Mouse (Mus musculus): ENCODE data around the gene Cntd1. TPM values are rescaled to one million over a fixed set of nuclear protein-coding genes. Genes with fewer than 3 reads are reported as not detected.

Gene Cntd1
- polyA plus RNA-seq (2014; fragmentation: Illumina TruSeq; extraction: RNeasy Lipid Tissue Mini Kit (QIAGEN cat#74804); ENCODE audit: low read depth, low replicate concordance), result 3.1 TPM

GRCm38 (mm10) chr11:101278223-101279192, at the start of gene Cntd1, which contains the start of gene Coa3:
Gene Cntd1 (plus strand): TSS chr11:101279012.
Gene Coa3 (minus strand): TSS chr11:101279114.

GRCm38 (mm10) chr11:101245855-101246701, 32.7 kb upstream of the Cntd1 start, which contains the start of gene Ramp2:
Gene Ramp2 (plus strand): TSS chr11:101246028.

GRCm38 (mm10) chr11:101253613-101254389, 25.0 kb upstream of the Cntd1 start, which contains the start of gene Vps25:
Gene Vps25 (plus strand): TSS chr11:101253707.

GRCm38 (mm10) chr11:101259948-101260825, 18.6 kb upstream of the Cntd1 start, which contains the start of gene Wnk4:
Gene Wnk4 (plus strand): TSS chr11:101260567.

GRCm38 (mm10) chr11:101302004-101302798, 23.4 kb downstream of the Cntd1 start, which contains the start of gene Becn1:
Gene Becn1 (minus strand): TSS chr11:101302286.

GRCm38 (mm10) chr11:101315665-101316500, 37.1 kb downstream of the Cntd1 start, which contains the start of gene Psme3:
Gene Psme3 (plus strand): TSS chr11:101316213.

GRCm38 (mm10) chr11:101324763-101325162, 46.0 kb downstream of the Cntd1 start, which contains the start of gene Aoc2:
Gene Aoc2 (plus strand): TSS chr11:101325063.

GRCm38 (mm10) chr11:101330371-101330924, 51.6 kb downstream of the Cntd1 start, which contains the start of gene Aoc3:
Gene Aoc3 (plus strand): TSS chr11:101330605.

Other genes starting within 250 kb of the Cntd1 start
- gene Naglu, start 209.0 kb upstream of the Cntd1 start, polyA plus RNA-seq (2014; fragmentation: Illumina TruSeq; extraction: RNeasy Lipid Tissue Mini Kit (QIAGEN cat#74804); ENCODE audit: low read depth, low replicate concordance), result 34.9 TPM
- gene Hsd17b1, start 200.6 kb upstream of the Cntd1 start, polyA plus RNA-seq (2014; fragmentation: Illumina TruSeq; extraction: RNeasy Lipid Tissue Mini Kit (QIAGEN cat#74804); ENCODE audit: low read depth, low replicate concordance), result 0.62 TPM
- 35.8 TPM for gene Coasy, start 196.4 kb upstream of the Cntd1 start, polyA plus RNA-seq (2014; fragmentation: Illumina TruSeq; extraction: RNeasy Lipid Tissue Mini Kit (QIAGEN cat#74804); ENCODE audit: low read depth, low replicate concordance)
- gene Mlx, start 191.7 kb upstream of the Cntd1 start, polyA plus RNA-seq (2014; fragmentation: Illumina TruSeq; extraction: RNeasy Lipid Tissue Mini Kit (QIAGEN cat#74804); ENCODE audit: low read depth, low replicate concordance), result 33.4 TPM
- gene Psmc3ip, start 183.6 kb upstream of the Cntd1 start, polyA plus RNA-seq (2014; fragmentation: Illumina TruSeq; extraction: RNeasy Lipid Tissue Mini Kit (QIAGEN cat#74804); ENCODE audit: low read depth, low replicate concordance), result 8.3 TPM
- 45.6 TPM for gene Retreg3, start 159.1 kb upstream of the Cntd1 start, polyA plus RNA-seq (2014; fragmentation: Illumina TruSeq; extraction: RNeasy Lipid Tissue Mini Kit (QIAGEN cat#74804); ENCODE audit: low read depth, low replicate concordance)
- 22.4 TPM for gene Tubg1, start 159.1 kb upstream of the Cntd1 start, polyA plus RNA-seq (2014; fragmentation: Illumina TruSeq; extraction: RNeasy Lipid Tissue Mini Kit (QIAGEN cat#74804); ENCODE audit: low read depth, low replicate concordance)
- gene Tubg2, start 123.1 kb upstream of the Cntd1 start, polyA plus RNA-seq (2014; fragmentation: Illumina TruSeq; extraction: RNeasy Lipid Tissue Mini Kit (QIAGEN cat#74804); ENCODE audit: low read depth, low replicate concordance), result 2.4 TPM
- 3.5 TPM for gene Cntnap1, start 108.5 kb upstream of the Cntd1 start, polyA plus RNA-seq (2014; fragmentation: Illumina TruSeq; extraction: RNeasy Lipid Tissue Mini Kit (QIAGEN cat#74804); ENCODE audit: low read depth, low replicate concordance)
- gene Plekhh3, start 107.7 kb upstream of the Cntd1 start, polyA plus RNA-seq (2014; fragmentation: Illumina TruSeq; extraction: RNeasy Lipid Tissue Mini Kit (QIAGEN cat#74804); ENCODE audit: low read depth, low replicate concordance), result 10.9 TPM
- gene Ccr10, start 103.6 kb upstream of the Cntd1 start, polyA plus RNA-seq (2014; fragmentation: Illumina TruSeq; extraction: RNeasy Lipid Tissue Mini Kit (QIAGEN cat#74804); ENCODE audit: low read depth, low replicate concordance), result not detected
- gene Ezh1, start 52.5 kb upstream of the Cntd1 start, polyA plus RNA-seq (2014; fragmentation: Illumina TruSeq; extraction: RNeasy Lipid Tissue Mini Kit (QIAGEN cat#74804); ENCODE audit: low read depth, low replicate concordance), result 45.0 TPM
- gene Ramp2, start 33.0 kb upstream of the Cntd1 start, polyA plus RNA-seq (2014; fragmentation: Illumina TruSeq; extraction: RNeasy Lipid Tissue Mini Kit (QIAGEN cat#74804); ENCODE audit: low read depth, low replicate concordance), result 44.1 TPM
- gene Vps25, start 25.3 kb upstream of the Cntd1 start, polyA plus RNA-seq (2014; fragmentation: Illumina TruSeq; extraction: RNeasy Lipid Tissue Mini Kit (QIAGEN cat#74804); ENCODE audit: low read depth, low replicate concordance), result 145 TPM
- gene Wnk4, start 18.4 kb upstream of the Cntd1 start, polyA plus RNA-seq (2014; fragmentation: Illumina TruSeq; extraction: RNeasy Lipid Tissue Mini Kit (QIAGEN cat#74804); ENCODE audit: low read depth, low replicate concordance), result 14.0 TPM
- 114 TPM for gene Coa3, start 102 bp downstream of the Cntd1 start, polyA plus RNA-seq (2014; fragmentation: Illumina TruSeq; extraction: RNeasy Lipid Tissue Mini Kit (QIAGEN cat#74804); ENCODE audit: low read depth, low replicate concordance)
- gene Becn1, start 23.3 kb downstream of the Cntd1 start, polyA plus RNA-seq (2014; fragmentation: Illumina TruSeq; extraction: RNeasy Lipid Tissue Mini Kit (QIAGEN cat#74804); ENCODE audit: low read depth, low replicate concordance), result 151 TPM
- gene Psme3, start 37.2 kb downstream of the Cntd1 start, polyA plus RNA-seq (2014; fragmentation: Illumina TruSeq; extraction: RNeasy Lipid Tissue Mini Kit (QIAGEN cat#74804); ENCODE audit: low read depth, low replicate concordance), result 64.9 TPM
- 2.3 TPM for gene Aoc2, start 46.1 kb downstream of the Cntd1 start, polyA plus RNA-seq (2014; fragmentation: Illumina TruSeq; extraction: RNeasy Lipid Tissue Mini Kit (QIAGEN cat#74804); ENCODE audit: low read depth, low replicate concordance)
- 318 TPM for gene Aoc3, start 51.6 kb downstream of the Cntd1 start, polyA plus RNA-seq (2014; fragmentation: Illumina TruSeq; extraction: RNeasy Lipid Tissue Mini Kit (QIAGEN cat#74804); ENCODE audit: low read depth, low replicate concordance)
- gene G6pc, start 88.5 kb downstream of the Cntd1 start, polyA plus RNA-seq (2014; fragmentation: Illumina TruSeq; extraction: RNeasy Lipid Tissue Mini Kit (QIAGEN cat#74804); ENCODE audit: low read depth, low replicate concordance), result 0.88 TPM
- gene Aarsd1, start 138.6 kb downstream of the Cntd1 start, polyA plus RNA-seq (2014; fragmentation: Illumina TruSeq; extraction: RNeasy Lipid Tissue Mini Kit (QIAGEN cat#74804); ENCODE audit: low read depth, low replicate concordance), result 37.5 TPM
- 1.8 TPM for gene Gm27029, start 145.8 kb downstream of the Cntd1 start, polyA plus RNA-seq (2014; fragmentation: Illumina TruSeq; extraction: RNeasy Lipid Tissue Mini Kit (QIAGEN cat#74804); ENCODE audit: low read depth, low replicate concordance)
- gene Rundc1, start 146.1 kb downstream of the Cntd1 start, polyA plus RNA-seq (2014; fragmentation: Illumina TruSeq; extraction: RNeasy Lipid Tissue Mini Kit (QIAGEN cat#74804); ENCODE audit: low read depth, low replicate concordance), result 20.2 TPM
- gene Ptges3l, start 146.3 kb downstream of the Cntd1 start, polyA plus RNA-seq (2014; fragmentation: Illumina TruSeq; extraction: RNeasy Lipid Tissue Mini Kit (QIAGEN cat#74804); ENCODE audit: low read depth, low replicate concordance), result 19.3 TPM
- gene Rpl27, start 163.3 kb downstream of the Cntd1 start, polyA plus RNA-seq (2014; fragmentation: Illumina TruSeq; extraction: RNeasy Lipid Tissue Mini Kit (QIAGEN cat#74804); ENCODE audit: low read depth, low replicate concordance), result 510 TPM
- gene Ifi35, start 169.4 kb downstream of the Cntd1 start, polyA plus RNA-seq (2014; fragmentation: Illumina TruSeq; extraction: RNeasy Lipid Tissue Mini Kit (QIAGEN cat#74804); ENCODE audit: low read depth, low replicate concordance), result 37.6 TPM
- gene Rnd2, start 186.0 kb downstream of the Cntd1 start, polyA plus RNA-seq (2014; fragmentation: Illumina TruSeq; extraction: RNeasy Lipid Tissue Mini Kit (QIAGEN cat#74804); ENCODE audit: low read depth, low replicate concordance), result 13.9 TPM
- gene Vat1, start 187.2 kb downstream of the Cntd1 start, polyA plus RNA-seq (2014; fragmentation: Illumina TruSeq; extraction: RNeasy Lipid Tissue Mini Kit (QIAGEN cat#74804); ENCODE audit: low read depth, low replicate concordance), result 95.9 TPM

Measured in adipose tissue, adult 10 weeks (tissue).